Mouse (Mus musculus) fat pad, adult 2 months (tissue): ENCODE results near the gene Crip2.

Experiments used
- DNase-seq: peaks from one replicate; pipeline ENCODE4 v3.0.0-alpha.2; 2011; ENCODE audit warnings: low read depth, low spot score; ENCODE audit errors: extremely low read depth

The Crip2 gene

GRCm38 (mm10) chr12:113146112-113147057, 6.3 kb downstream of the Crip2 start, which contains the start of gene Crip1:
Gene Crip1 (plus strand): TSS chr12:113146316.
- no peak for DNase-seq

- no peak for DNase-seq
Observed at GRCm38 (mm10) chr12:113147481-113147880, 7.4 kb downstream of the Crip2 start.

GRCm38 (mm10) chr12:113148381-113149035, 8.5 kb downstream of the Crip2 start:
- no peak for DNase-seq

- DNase-seq = no peak
Observed at GRCm38 (mm10) chr12:113149341-113149740, 9.3 kb downstream of the Crip2 start.

- no peak for DNase-seq
Observed at GRCm38 (mm10) chr12:113149896-113150295, 9.9 kb downstream of the Crip2 start.

GRCm38 (mm10) chr12:113150591-113150990, 10.6 kb downstream of the Crip2 start:
- DNase-seq = no peak

- DNase-seq = no peak
Observed at GRCm38 (mm10) chr12:113151046-113151445, 11.0 kb downstream of the Crip2 start.

- no peak for DNase-seq
Observed at GRCm38 (mm10) chr12:113151661-113152271, 11.7 kb downstream of the Crip2 start.

GRCm38 (mm10) chr12:113152272-113152661, 12.2 kb downstream of the Crip2 start:
- DNase-seq = no peak

- no peak for DNase-seq
Observed at GRCm38 (mm10) chr12:113152991-113153525, 13.0 kb downstream of the Crip2 start.

GRCm38 (mm10) chr12:113153971-113154370, 13.9 kb downstream of the Crip2 start:
- no peak for DNase-seq

- no peak for DNase-seq
Observed at GRCm38 (mm10) chr12:113154747-113155075, 14.7 kb downstream of the Crip2 start.

- no peak for DNase-seq
Observed at GRCm38 (mm10) chr12:113155076-113155771, 15.2 kb downstream of the Crip2 start.

GRCm38 (mm10) chr12:113155887-113156539, 16.0 kb downstream of the Crip2 start, which contains the start of gene Tedc1:
Gene Tedc1 (plus strand): TSS chr12:113156421.
- DNase-seq = peak; percentile 85

- DNase-seq = no peak
Observed at GRCm38 (mm10) chr12:113156540-113156929, 16.5 kb downstream of the Crip2 start.

GRCm38 (mm10) chr12:113157002-113157401, 17.0 kb downstream of the Crip2 start:
- DNase-seq = no peak

- DNase-seq = no peak
Observed at GRCm38 (mm10) chr12:113157521-113157920, 17.5 kb downstream of the Crip2 start.

GRCm38 (mm10) chr12:113157971-113158370, 17.9 kb downstream of the Crip2 start:
- DNase-seq = no peak

GRCm38 (mm10) chr12:113163561-113164006, 23.5 kb downstream of the Crip2 start:
- no peak for DNase-seq

- DNase-seq = no peak
Observed at GRCm38 (mm10) chr12:113168031-113168536, 28.0 kb downstream of the Crip2 start.
